Mouse (Mus musculus): Measurements from ENCODE around the gene Hcrt.

GRCm38 (mm10) chr11:100781763-100782475 is 19.2 kb upstream of the Hcrt start:
- TF ChIP-seq CTCF (conservative IDR thresholded peaks at IDR 0.05; ENCODE audit: low read length) (no peak), NANOG (IDR thresholded peaks at IDR 0.05; ENCODE audit: borderline replicate concordance, low read length) (no peak)

Measured in E14TG2a.4 (cell line).